18 mouse cellular contexts compared by ENCODE assay signal in the genomic region with DNA sequence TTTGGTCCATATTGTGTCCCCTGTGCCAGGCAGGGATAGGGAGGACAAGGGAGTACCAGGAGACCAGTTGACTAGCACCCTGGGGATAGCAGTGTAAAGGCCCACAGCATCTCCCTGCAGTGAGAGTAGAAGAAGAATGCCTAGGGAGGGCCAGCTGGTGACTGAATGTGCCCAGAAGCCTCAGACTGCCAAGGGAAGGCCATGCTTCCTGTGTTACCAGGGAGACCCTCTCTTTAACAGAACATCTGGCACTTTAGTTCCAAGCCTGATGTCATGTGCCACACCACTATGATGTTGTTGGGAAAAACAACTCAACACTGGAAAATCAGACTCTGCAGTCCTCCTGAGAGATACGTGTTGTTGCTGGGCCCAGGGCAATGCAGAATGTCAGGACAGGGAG. TPM values are rescaled to one million over a fixed set of nuclear protein-coding genes. Genes with fewer than 3 reads are reported as not detected.
DNase-seq lines count a peak whose midpoint lies in the region; ATAC-seq and TF ChIP-seq lines count a peak whose summit lies in the region.
"Had no signal": no experiment of that assay in that cellular context is flagged by ENCODE, and none has a peak within 500 bp of the region (broad histone marks: within the 10 kb centered on the region; RNA-seq: fewer than 3 reads in every experiment).

No protein-coding gene starts in this region.

- H3K27me3 ChIP-seq in kidney, postnatal 0 days (ENCODE audit: insufficient read depth, low read length) = no peaks in the 10 kb centered on the region
- no peaks in the 10 kb centered on the region for H3K27me3 ChIP-seq in forebrain, embryonic 16.5 days (replicated peaks; ENCODE audit: control insufficient read depth, insufficient read depth, low read length)
- H3K27me3 ChIP-seq in midbrain, embryonic 16.5 days (ENCODE audit: control insufficient read depth, insufficient read depth, low read depth, low read length) = no peaks in the 10 kb centered on the region
- H3K27me3 ChIP-seq: embryonic facial prominence, embryonic 12.5 days; neural tube, embryonic 13.5 days; stomach, embryonic 15.5 days had no signal

- no peak overlapping the region for H3K4me2 ChIP-seq in kidney, postnatal 0 days (ENCODE audit: low read length)
- no peak overlapping the region for H3K4me2 ChIP-seq in forebrain, embryonic 16.5 days (ENCODE audit: low read length)
- no peak overlapping the region for H3K4me2 ChIP-seq in midbrain, embryonic 16.5 days (ENCODE audit: low read length)
- H3K4me2 ChIP-seq: embryonic facial prominence, embryonic 12.5 days; neural tube, embryonic 13.5 days; stomach, embryonic 15.5 days had no signal

- no peak for TF ChIP-seq CTCF in kidney, postnatal 0 days (IDR thresholded peaks at IDR 0.05; ENCODE audit: low read depth)
- no peak for TF ChIP-seq CTCF in brain, embryonic 14.5 days (IDR thresholded peaks at IDR 0.05; ENCODE audit: borderline replicate concordance, extremely low read depth, insufficient read depth, insufficient read length)
- no peak for TF ChIP-seq CTCF in gastrocnemius, adult 2 months (IDR thresholded peaks at IDR 0.05)

- H3K36me3 ChIP-seq in kidney, postnatal 0 days (ENCODE audit: insufficient read depth, low read length) = no peaks in the 10 kb centered on the region
- H3K36me3 ChIP-seq in forebrain, embryonic 16.5 days (ENCODE audit: control insufficient read depth, insufficient read depth) = no peaks in the 10 kb centered on the region
- H3K36me3 ChIP-seq in midbrain, embryonic 16.5 days (ENCODE audit: control insufficient read depth, insufficient read depth, low read length) = no peaks in the 10 kb centered on the region
- H3K36me3 ChIP-seq: embryonic facial prominence, embryonic 12.5 days; G1E; neural tube, embryonic 13.5 days; stomach, embryonic 15.5 days had no signal

- H3K4me1 ChIP-seq in kidney, postnatal 0 days (replicated peaks; ENCODE audit: insufficient read depth, low read length) = no peaks in the 10 kb centered on the region
- H3K4me1 ChIP-seq in forebrain, embryonic 16.5 days (replicated peaks; ENCODE audit: control insufficient read depth, insufficient read depth, low read length) = peaks cover 23% of the 10 kb centered on the region
- H3K4me1 ChIP-seq in midbrain, embryonic 16.5 days (ENCODE audit: control insufficient read depth, insufficient read depth, low read length) = peaks cover 25% of the 10 kb centered on the region
- H3K4me1 ChIP-seq: stomach, embryonic 15.5 days had no signal

- no peak overlapping the region for H3K27ac ChIP-seq in kidney, postnatal 0 days
- H3K27ac ChIP-seq in forebrain, embryonic 16.5 days (ENCODE audit: low read length) = 0 out of 2 replicates have a peak overlapping the region, but pooled peaks have one; percentile 6
- 0 out of 2 replicates have a peak overlapping the region, but pooled peaks have one; percentile 13 for H3K27ac ChIP-seq in midbrain, embryonic 16.5 days (ENCODE audit: low read length)
- H3K27ac ChIP-seq in gastrocnemius, adult 2 months = no peak overlapping the region
- H3K27ac ChIP-seq: embryonic facial prominence, embryonic 12.5 days; heart, adult 2 months; neural tube, embryonic 13.5 days; stomach, embryonic 15.5 days had no signal

- ATAC-seq in kidney, postnatal 0 days (replicated peaks; ENCODE audit: low FRiP score, low read depth) = 0 out of 2 replicates have a peak, but pooled peaks have one; percentile 13
- 0 out of 2 replicates have a peak, but pooled peaks have one; percentile 31 for ATAC-seq in forebrain, embryonic 16.5 days
- ATAC-seq in midbrain, embryonic 16.5 days = 0 out of 2 replicates have a peak, but pooled peaks have one; percentile 29
- no peak for ATAC-seq in activated CD4-positive, CD25-positive, alpha-beta regulatory T cell, adult 4 months

- H3K9me3 ChIP-seq in kidney, postnatal 0 days (replicated peaks; ENCODE audit: low read length) = no peaks in the 10 kb centered on the region
- no peaks in the 10 kb centered on the region for H3K9me3 ChIP-seq in forebrain, embryonic 16.5 days (ENCODE audit: control insufficient read depth, low read length)
- H3K9me3 ChIP-seq in midbrain, embryonic 16.5 days (replicated peaks; ENCODE audit: control insufficient read depth, low read length, poor library complexity, severe bottlenecking) = no peaks in the 10 kb centered on the region
- H3K9me3 ChIP-seq: embryonic facial prominence, embryonic 12.5 days; G1E; neural tube, embryonic 13.5 days; stomach, embryonic 15.5 days had no signal

- no peak for TF ChIP-seq POLR2A in brain, embryonic 14.5 days (IDR thresholded peaks at IDR 0.05; ENCODE audit: borderline replicate concordance, extremely low read depth, insufficient read depth, insufficient read length, poor library complexity, severe bottlenecking)

- no peak for DNase-seq in kidney, postnatal 0 days (ENCODE audit: low spot score)
- no peak for DNase-seq in kidney, postnatal 4 days
- peak; percentile 52 for DNase-seq in brain, embryonic 14.5 days (ENCODE audit: low read depth)
- no peak for DNase-seq in gastrocnemius, adult 2 months
- DNase-seq: adrenal gland, postnatal 36 days; cerebellum, postnatal 36 days; heart, adult 2 months; heart, postnatal 4 days; kidney, adult 11 months; kidney, postnatal 36 days; lung, postnatal 36 days had no signal

- 57% methylated on average over 1 of the region's 1 CpGs for WGBS in kidney, postnatal 0 days
- WGBS in forebrain, embryonic 16.5 days = 42% methylated on average over 1 of the region's 1 CpGs
- WGBS in midbrain, embryonic 16.5 days = 44% methylated on average over 1 of the region's 1 CpGs

- no peak overlapping the region for H3K9ac ChIP-seq in kidney, postnatal 0 days (ENCODE audit: low read depth, low read length)
- no peak overlapping the region for H3K9ac ChIP-seq in forebrain, embryonic 16.5 days (replicated peaks; ENCODE audit: low read depth, low read length)
- H3K9ac ChIP-seq in midbrain, embryonic 16.5 days (ENCODE audit: low read depth, low read length) = no peak overlapping the region
- H3K9ac ChIP-seq: embryonic facial prominence, embryonic 12.5 days; neural tube, embryonic 13.5 days; stomach, embryonic 15.5 days had no signal

- H3K4me3 ChIP-seq in kidney, postnatal 0 days (replicated peaks; ENCODE audit: low read depth, low read length) = no peak overlapping the region
- no peak overlapping the region for H3K4me3 ChIP-seq in forebrain, embryonic 16.5 days (replicated peaks; ENCODE audit: low read length)
- no peak overlapping the region for H3K4me3 ChIP-seq in midbrain, embryonic 16.5 days (ENCODE audit: low read depth, low read length)
- no peak overlapping the region for H3K4me3 ChIP-seq in gastrocnemius, adult 2 months
- H3K4me3 ChIP-seq: embryonic facial prominence, embryonic 12.5 days; heart, adult 2 months; neural tube, embryonic 13.5 days; stomach, embryonic 15.5 days had no signal

- intact Hi-C loops in gastrocnemius, adult 2 months (cut with DNase I) = no loop called here

RNA-seq across cellular contexts. Expression of a gene that starts 12.7 kb away (rescaled TPM):
- 8.3 and 8.4 TPM in 2 replicates for polyA plus RNA-seq in kidney, postnatal 0 days (2015; fragmentation: Nextera tagmentation; extraction: Ambion mirVana)
- 172 and 207 TPM in 2 replicates for polyA plus RNA-seq in brain, embryonic 14.5 days (2012; rRNA removed)
- polyA plus RNA-seq in forebrain, embryonic 16.5 days (2015; fragmentation: Nextera tagmentation; extraction: Ambion mirVana) = 68.6 and 70.0 TPM in 2 replicates
- 88.2 and 90.2 TPM in 2 replicates for polyA plus RNA-seq in midbrain, embryonic 16.5 days (2015; fragmentation: Nextera tagmentation; extraction: Ambion mirVana)
- polyA plus RNA-seq in activated CD4-positive, CD25-positive, alpha-beta regulatory T cell, adult 4 months (2017; shearing (Covaris generic)) = 1 to 10 TPM; 1.4 to 3.1 TPM
- total RNA-seq in gastrocnemius, adult 2 months (2021) = under 1 TPM; 0.46 to 0.86 TPM
- polyA plus RNA-seq: G1E had no signal

Comparison
In these comparisons a context has a peak if more than half of its experiments do, and no peak if none do; other contexts are left out.
1. H3K27ac ChIP-seq: peak in forebrain, embryonic 16.5 days (single experiment) and midbrain, embryonic 16.5 days (single experiment); none in kidney, postnatal 0 days (single experiment) and gastrocnemius, adult 2 months (single experiment).